Mouse (Mus musculus) thymus, postnatal 14 days (tissue): Measurements from ENCODE around the gene Gmpr2.

Experiments
- DNase-seq: peaks from one replicate; pipeline ENCODE4 v3.0.0; 2021

Gmpr2 gene

DNA sequence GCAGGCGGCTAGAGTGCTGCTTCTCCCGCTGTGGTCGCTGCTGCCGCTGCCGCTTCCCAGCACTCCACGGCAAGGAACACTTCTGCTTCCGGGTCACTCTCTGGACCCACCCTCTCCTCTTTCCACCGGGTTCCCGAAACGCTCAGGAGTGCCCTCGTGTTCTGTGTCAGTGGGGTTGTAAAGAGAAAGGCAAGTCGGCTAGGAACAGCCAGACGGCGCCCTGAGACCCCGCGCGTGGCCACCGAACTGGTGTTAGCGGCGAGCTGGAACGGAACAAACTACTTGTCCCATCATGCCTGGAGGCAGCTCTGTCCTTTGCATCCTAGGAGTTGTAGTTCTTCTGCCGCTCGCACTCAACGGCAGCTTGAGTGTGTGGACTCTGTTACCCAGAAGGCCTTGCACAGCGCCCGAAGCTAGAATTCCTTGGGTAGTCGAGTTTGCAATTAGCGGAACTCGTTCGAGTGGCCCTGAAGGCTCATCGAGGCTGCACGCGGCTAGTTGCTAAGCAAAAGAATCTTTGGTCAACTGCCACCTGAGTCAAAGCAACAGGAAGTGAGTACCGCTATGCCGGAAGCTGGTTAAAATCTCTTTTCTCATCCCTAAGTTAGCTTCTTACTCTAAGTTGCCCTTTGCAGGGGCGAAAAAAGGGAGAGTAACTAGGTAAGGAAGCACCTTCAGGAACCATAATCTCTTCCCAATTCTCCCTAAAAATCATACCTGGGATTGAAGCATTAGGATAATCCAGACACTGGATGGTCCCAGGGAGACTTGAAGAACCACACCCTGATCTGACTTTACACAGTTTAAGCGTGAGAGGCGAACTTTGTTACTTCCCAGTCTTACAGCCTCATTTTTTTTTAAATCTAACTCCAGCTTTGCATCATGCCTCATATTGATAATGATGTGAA lies at the start of gene Gmpr2, which contains the start of gene Nedd8:
Gene Gmpr2 (plus strand): TSS at position 109 of the 908 bp plus-strand sequence.
Gene Nedd8 (minus strand): TSS at position 292 of the 908 bp plus-strand sequence.
- peak; percentile 87 for DNase-seq

DNA sequence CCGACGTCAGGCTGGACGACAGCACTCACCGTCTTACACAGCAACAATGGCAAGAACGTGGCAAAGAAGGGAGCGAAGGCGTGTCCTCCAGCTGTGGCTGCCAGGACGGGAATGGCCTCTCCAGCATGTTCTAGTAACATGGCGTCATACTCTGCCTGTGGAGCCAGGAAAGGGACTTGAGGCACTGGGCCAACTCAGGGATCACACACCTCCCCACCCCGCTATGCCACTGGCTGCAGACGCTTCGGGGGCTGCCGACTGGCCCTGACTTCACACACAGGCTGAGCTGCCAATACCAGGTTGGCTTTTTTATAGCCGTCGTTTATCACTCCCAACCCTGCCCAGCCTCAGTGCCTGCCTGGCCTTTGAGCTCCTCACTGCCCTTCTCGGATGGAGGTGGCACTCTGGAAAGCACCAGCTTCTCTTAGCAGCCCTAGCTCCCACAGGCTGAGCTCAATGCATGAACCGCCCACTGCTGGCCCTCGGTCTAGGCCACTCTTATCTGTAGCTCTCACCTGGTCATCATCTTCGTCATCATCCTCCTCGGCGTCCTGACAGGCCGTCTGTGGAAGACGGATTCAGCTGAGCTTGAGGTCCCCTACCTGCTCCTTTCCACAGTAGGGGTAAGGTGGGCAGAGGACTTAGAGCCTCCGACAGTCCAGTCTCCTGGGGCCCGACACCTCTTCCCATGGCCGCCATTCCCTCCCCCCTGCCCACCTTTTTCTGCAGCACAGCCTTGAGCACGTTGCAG lies 43.5 kb upstream of the Gmpr2 start:
- DNase-seq = no peak

- peak; percentile 87 for DNase-seq
Measured at GRCm38 (mm10) chr14:55629312-55629711, 42.4 kb upstream of the Gmpr2 start.

DNA sequence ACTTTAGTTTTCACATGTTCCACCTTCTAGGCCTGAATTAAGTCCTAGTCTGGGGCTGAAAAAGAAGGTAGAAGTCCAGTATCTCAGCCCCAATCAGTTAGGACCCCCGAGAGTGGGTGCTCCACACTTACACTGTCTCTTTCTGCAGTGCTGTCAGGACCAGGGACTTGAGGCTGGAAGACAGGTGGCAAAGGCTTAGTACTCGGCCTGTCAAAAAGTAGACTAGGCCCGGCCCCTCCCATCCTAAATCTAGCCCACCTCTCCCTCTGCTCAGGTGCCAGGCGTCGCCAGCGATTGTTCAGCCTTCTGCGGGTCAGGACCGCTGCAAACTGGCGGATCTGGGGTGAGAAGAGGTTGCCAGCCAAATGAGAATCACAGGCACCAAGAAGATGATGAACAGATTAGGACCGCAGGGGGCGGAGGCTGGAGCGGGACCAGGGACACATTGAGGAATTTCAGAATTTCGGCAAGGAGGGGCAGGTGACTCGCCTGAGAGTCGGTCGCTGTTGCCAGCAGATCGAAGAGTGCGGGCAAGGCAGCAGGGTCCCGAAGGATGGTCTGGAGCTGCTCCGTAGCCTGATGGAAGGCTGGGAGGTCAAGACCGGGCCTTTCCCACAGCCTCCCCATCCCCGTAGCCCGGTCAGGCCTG lies 36.7 kb upstream of the Gmpr2 start:
- DNase-seq = no peak

DNA sequence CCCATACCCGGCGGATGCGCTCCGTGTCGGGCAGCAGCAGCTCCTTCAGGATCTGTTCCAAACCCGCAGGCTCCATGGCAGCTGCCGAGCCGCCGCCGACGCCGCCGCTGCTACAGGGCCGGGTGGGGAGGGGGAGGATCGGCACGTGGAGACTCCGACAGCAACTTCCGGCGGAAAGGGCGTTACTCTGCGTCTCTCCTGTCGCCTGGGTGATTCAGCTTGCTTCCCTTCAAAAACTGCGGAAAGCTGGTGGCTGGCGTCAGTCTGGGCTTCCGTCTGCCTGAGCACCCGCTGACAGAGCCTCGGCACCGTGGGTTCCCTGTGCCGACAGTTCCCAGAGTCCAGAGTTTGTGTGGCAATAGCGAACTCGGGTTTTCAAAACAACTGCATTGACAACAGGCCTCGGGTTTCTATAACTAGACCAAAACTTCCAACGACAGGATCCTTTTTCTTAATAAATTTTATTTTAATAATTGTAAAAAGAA lies 36.2 kb upstream of the Gmpr2 start, which contains the start of gene Ipo4:
Gene Ipo4 (minus strand): TSS at position 435 of the 485 bp plus-strand sequence.
- peak; percentile 91 for DNase-seq

GRCm38 (mm10) chr14:55637795-55638194 lies 33.9 kb upstream of the Gmpr2 start, which contains the start of gene Gm49378:
TSS of gene Gm49378 (minus strand) at chr14:55637895.
- DNase-seq = no peak

- no peak for DNase-seq
Measured at GRCm38 (mm10) chr14:55640816-55641215, 30.9 kb upstream of the Gmpr2 start.

DNA sequence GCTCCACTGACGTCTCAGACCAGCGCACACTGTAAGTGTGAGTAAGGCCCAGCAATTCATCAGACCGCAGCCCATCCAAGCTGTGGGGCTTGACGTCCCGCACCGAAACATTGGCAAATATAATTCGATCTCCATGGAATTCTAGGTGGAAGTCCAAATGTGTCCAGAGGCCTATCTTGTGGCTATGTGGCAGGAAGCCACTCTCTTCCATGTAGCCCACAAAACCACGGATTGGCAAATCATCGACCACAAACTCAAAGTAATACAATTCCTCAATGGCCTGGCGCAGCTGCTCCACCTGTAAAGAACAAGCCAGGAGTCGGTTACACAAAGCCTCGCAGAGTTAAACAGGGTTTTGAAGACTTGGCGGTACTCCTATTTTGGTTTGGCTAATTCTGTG lies 30.4 kb upstream of the Gmpr2 start:
- DNase-seq = no peak

GRCm38 (mm10) chr14:55642679-55643059 lies 29.1 kb upstream of the Gmpr2 start:
- no peak for DNase-seq

DNA sequence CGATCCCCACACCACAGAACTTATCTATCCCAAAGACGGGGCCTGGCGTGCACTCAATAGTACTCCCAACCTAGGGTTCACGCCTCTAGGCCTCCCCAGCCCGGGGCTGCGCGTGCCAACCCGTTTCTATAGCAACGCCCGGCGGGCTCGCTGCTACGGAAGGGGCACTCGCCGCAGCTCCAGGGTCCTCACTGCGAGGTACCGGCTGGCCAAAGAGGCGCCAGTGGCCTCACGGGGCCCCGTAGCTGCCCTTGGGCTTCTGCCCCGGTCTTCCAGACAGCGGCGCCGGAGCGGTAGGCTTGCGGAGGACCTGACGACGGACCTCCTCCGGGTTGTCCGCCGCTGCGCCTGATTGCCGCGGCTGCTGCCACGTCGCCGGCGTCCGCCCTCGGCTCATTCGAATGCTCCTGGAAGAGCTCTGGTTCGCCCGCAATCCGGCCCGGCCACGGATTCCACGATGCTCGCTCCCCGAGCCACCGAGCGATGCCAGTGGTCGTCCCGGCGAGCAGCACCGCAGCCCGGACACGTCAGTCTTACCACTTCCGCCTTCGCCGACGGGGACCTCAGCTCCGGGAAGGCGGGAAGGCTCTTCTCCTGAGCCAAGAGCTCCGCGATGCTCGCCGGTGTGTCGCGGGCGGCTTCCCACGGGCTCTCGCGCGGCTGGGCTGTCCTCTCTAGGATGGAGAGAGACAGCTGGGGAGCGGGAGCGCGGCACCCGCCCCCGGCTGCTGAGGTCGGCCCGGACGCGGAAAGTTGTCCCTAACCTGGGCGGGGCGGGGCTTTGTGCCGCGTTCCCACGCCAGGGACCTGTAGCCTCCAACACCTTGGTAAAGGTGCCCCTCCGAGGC lies 28.5 kb upstream of the Gmpr2 start, which contains the start of gene Tm9sf1:
Gene Tm9sf1 (minus strand): TSS at position 747 of the 848 bp plus-strand sequence.
- peak; percentile 83 for DNase-seq

GRCm38 (mm10) chr14:55644261-55644888 lies 27.4 kb upstream of the Gmpr2 start:
- peak; percentile 30 for DNase-seq

DNA sequence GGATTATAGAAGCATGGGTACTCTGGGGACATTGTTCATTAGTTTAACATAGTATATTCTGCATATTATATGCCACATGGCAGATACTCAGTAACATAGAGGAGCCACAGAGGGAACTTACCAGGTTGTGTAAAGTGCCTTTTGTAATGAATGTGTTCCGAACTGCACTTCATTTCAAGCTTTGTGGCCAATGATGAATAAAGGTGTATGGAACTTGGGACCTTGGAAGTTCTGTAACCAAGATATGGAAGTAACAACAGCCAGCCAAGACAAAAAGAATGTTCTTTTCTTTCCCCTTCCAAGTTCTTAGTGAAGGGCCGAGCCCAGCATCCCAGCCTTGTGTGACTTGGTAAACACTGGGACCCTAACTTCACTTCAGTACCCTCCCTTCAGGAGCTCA lies 21.9 kb upstream of the Gmpr2 start, which contains the start of gene Tssk4:
Gene Tssk4 (plus strand): TSS at position 301 of the 400 bp plus-strand sequence.
- DNase-seq = no peak

DNA sequence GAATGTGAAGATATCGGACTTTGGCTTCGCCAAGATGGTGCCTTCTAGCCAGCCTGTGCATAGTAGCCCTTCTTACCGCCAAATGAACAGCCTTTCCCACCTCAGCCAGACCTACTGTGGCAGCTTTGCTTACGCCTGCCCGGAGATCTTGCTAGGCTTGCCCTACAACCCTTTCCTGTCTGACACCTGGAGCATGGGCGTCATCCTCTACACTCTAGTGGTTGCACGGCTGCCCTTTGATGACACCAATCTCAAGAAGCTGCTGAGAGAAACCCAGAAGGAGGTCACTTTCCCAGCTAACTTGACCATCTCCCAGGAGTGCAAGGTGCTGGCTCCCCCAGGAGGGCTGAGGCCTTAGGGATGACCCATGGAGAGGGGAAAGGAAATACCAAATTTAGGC lies 20.2 kb upstream of the Gmpr2 start:
- DNase-seq = peak; percentile 66

DNA sequence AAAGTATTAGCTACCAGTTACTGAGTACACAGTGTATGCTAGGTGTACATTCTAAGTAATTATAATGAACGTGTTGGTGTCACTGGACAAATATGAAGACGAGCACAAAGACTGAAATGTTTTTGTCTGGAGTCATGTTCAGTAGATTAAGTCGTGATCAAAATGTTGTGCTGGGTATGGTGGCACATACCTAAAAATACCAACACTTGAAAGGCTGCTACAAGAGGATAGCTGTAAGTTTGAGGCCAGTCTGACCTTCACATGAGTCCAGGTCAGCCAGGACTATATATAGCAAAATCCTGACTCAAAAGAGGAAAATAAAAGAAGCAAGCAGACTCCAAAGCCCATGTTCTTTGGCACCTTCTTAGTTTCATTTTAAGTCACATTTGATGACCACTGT lies 14.8 kb upstream of the Gmpr2 start:
- no peak for DNase-seq

DNA sequence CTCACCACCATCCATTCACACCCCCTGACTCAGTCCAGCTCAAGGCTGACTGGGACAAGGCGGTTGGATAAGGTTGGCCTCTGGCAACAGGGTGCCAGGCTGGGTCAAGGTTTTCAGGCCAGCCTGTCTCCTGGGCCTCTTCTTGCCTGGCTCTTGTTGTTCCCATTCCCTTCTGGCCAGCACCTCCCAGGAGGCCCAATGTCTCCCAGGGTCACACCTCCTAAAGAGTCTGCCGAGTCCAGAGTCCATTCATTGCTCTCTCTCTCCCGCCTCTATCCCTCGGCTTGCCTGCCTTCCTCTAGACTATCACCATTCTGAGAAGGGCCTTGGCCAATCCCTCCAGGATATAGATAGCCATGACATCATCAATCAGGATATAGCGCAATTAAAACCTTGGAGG lies 13.7 kb upstream of the Gmpr2 start:
- DNase-seq = no peak

DNA sequence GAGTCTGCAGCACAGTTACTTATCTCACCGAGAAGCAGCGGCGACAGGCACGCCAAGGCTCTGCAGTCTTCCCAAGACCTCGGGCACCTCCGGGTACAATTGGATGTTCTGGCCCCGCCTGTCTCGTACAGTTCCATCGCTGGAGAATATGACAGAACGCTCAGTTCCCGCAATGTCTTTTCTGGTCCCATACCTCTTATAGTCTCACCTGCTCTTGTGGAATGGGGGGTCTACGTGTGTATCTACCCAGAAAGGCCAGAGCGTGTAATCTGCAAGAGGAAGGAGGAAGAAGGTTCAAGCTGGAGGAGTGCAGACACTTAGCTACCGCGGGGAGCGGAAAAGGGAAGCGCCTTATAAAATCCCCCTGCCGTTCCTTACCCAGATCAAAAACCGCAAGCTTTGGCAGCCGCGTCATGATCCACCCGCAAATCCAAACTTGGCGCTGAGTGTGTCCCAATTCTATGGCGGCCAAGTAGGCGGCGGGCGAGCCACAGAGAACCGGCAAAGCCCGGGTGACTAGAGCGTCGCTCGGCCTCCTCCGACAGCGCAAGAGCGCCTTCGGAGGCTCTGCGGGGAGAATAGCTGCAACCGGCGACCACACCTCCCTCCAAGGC lies 11.7 kb upstream of the Gmpr2 start, which contains the start of gene Mdp1:
Gene Mdp1 (minus strand): TSS at position 549 of the 614 bp plus-strand sequence.
- DNase-seq = peak; percentile 82

DNA sequence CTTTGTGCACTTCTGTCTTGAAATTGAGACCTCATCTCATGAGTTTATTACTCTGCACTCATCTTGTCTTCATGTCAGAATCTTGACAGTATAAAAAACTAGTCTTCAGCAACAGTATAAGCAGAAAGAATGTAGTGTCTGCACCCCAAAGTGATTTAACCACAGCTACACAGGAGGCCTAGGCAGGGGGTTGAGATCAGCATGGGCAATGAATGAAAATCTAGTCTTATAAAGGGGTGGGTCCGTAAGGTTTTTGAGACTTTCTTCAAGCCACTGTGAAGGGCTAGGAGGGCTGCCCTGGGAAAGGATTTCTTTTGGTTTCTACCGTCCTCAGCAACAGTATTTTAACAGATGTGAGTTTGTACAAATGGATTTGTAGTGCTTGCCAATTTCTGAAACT lies 11.1 kb upstream of the Gmpr2 start:
- no peak for DNase-seq

DNA sequence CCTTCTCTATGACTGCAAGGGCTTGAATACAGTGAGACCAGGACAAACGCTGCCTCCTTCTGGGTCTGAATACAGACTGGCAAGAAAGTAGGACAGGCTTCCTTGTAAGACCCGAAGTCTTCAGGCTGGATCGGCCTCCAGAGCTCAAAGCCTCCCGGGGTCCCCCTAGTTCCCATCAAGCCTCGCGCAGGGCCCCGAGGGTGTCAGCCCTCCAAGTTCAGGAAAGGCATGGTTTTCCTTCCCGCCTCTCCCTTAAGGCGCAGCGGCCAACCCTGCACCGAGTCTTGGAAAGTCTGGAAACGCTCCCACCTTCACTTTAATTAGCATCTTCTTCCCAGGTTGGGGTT lies 282 bp upstream of the Gmpr2 start:
- DNase-seq = no peak

DNA sequence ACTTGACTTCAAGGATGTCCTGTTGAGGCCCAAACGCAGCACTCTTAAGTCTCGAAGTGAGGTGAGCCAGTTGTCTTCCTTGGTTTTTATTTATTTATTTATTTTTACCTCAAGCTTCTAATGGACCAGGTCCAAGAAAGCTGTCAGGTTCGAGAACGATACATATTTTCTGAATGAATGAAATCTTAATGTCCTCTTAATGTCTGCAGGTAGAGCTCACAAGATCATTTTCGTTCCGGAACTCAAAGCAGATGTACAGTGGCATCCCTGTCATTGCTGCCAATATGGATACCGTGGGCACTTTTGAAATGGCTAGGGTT lies 960 bp downstream of the Gmpr2 start:
- DNase-seq = no peak

DNA sequence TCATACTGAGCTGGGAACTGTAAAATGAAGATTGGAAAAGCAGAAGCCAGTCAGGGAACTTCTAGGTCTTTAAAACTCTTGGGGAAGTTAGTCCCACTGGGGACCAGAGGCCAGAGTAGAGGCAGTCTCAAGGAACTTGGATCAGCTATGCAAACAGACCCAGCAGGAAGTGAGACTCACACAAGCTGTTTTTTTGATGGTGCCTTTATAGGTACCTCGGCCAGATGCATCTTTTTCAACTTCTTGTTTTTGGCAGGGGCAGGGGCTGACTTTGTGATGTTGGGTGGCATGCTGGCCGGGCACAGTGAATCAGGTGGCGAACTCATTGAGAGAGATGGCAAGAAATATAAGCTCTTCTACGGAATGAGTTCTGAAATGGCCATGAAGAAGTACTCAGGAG lies 5.9 kb downstream of the Gmpr2 start:
- no peak for DNase-seq
